8 mouse cellular contexts compared by ENCODE assay signal in the genomic region with DNA sequence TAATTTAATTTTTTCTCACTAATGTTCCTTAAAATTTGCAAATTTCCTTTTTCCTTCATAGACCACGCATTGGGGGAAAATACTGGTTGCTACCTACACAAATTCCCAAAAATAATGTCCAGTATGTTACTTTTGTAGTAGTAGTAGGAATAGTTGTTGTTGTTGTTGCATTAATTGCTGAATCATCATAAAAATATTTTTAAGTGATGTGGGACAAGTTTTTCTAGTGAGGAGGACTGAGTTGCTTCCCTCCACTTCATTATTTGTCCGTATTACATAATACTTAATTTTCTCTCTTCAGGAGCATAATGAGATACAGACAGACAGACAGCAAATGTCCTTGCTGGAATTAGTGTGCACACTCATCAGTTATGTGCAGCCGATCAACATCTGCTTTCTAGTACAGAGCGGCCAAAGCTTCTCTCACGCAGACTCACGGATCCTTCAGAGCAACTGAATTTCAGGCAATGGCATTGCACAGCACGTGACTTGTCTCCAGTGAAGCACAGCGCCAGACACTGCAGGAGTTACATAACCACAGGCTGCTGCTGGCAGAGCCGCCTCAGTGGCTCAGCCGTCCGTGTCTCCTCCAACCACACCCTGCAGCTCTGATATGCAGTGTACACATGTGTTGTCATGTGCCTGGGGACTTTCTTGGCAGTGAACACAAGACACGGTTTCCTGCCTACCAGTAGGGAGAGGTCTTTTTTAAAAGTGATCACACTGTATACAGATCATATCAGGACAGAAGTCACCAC.
A peak's percentile ranks its signal among the peaks of the same experiment; 100 is the strongest.
DNase-seq lines count a peak whose midpoint lies in the region; ATAC-seq lines count a peak whose summit lies in the region.

No protein-coding gene starts in this region.

- H3K4me1 ChIP-seq in hindbrain, embryonic 13.5 days (replicated peaks) = peaks cover 12% of the 10 kb centered on the region

- H3K36me3 ChIP-seq in hindbrain, embryonic 13.5 days = no peaks in the 10 kb centered on the region

- H3K4me2 ChIP-seq in hindbrain, embryonic 13.5 days = no peak overlapping the region

- H3K9ac ChIP-seq in hindbrain, embryonic 13.5 days = no peak overlapping the region

- H3K9me3 ChIP-seq in hindbrain, embryonic 13.5 days = no peaks in the 10 kb centered on the region

- peak overlapping the region; percentile 13; the same call in 1 of the 2 replicates for H3K27ac ChIP-seq in hindbrain, embryonic 13.5 days

- DNase-seq in CD4-positive, CD25-positive, alpha-beta regulatory T cell, adult 2 months (ENCODE audit: low read depth, low spot score) = peak; percentile 80
- peak; percentile 83 for DNase-seq in adrenal gland, postnatal 14 days
- DNase-seq in layer of hippocampus, postnatal 10 days (ENCODE audit: low spot score in 2 of 2) = peak; percentile 48 to 58
- DNase-seq in lung, postnatal 14 days = peak; percentile 74
- DNase-seq in retina, embryonic 14.5 days (ENCODE audit: low spot score) = peak; percentile 59
- peak; percentile 66 for DNase-seq in thymus, postnatal 4 days

- WGBS in hindbrain, embryonic 13.5 days = 48% methylated on average over 12 of the region's 12 CpGs

- peak; percentile 94 for ATAC-seq in frontal cortex, adult (ENCODE audit: low TSS enrichment)
- peak; percentile 90 for ATAC-seq in hindbrain, embryonic 13.5 days (ENCODE audit: low FRiP score)

- no peaks in the 10 kb centered on the region for H3K27me3 ChIP-seq in hindbrain, embryonic 13.5 days

- no peak overlapping the region for H3K4me3 ChIP-seq in hindbrain, embryonic 13.5 days
